8 mouse cellular contexts compared by ENCODE assay signal in the genomic region with DNA sequence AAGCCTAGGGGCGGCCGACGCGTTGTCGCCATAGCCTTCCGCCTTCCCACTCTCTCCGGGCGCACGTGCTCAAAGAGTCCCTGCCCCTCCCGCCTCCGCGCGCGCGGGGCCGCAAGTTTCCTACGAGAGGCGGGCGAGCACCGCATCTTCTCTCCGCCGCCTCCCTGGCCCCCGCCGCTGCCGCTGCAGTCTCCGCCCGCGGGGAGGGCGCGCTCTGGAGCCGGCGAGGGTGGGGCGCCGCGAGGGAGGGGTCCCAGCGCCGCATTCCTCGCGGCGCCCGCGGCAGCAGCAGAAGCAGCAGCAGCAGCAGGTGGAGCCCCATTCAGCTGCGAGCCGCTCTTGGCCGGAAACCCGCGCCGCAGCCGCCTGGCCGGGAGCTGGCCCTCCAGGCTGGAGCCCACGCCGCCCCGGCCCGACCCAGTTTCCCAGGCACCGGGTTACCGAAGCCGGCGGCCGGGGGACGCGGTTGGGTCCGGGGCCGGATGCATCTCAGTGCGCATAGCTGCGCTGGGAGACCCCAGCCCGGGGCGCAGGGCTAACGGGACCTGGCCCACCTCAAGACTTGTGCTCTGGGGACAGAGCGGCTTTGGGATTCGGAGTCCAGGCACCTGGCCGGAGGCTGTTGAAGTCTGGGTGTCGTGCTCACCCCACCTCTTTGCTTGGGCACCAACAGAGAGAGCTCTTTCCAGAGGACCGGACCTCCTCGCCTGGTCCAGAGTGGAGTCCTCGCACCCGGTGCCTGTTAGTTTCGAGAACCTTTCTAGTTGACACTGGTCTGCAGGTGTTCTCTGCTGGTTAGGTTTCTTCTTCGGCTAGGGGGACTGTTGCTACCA. TPM values are rescaled to one million over a fixed set of nuclear protein-coding genes. Genes with fewer than 3 reads are reported as not detected.
DNase-seq lines count a peak whose midpoint lies in the region; ATAC-seq lines count a peak whose summit lies in the region.

A gene (plus strand): TSS at position 262 of the 833 bp plus-strand sequence.

- H3K9ac ChIP-seq in liver, embryonic 15.5 days = peak within 1 kb of the TSS; percentile 32; the same call in 1 of the 2 replicates
- peak within 1 kb of the TSS; percentile 52 for H3K9ac ChIP-seq in neural tube, embryonic 12.5 days

- no peak within 1 kb of the TSS for H3K27ac ChIP-seq in liver, embryonic 15.5 days (replicated peaks)
- H3K27ac ChIP-seq in neural tube, embryonic 12.5 days = no peak within 1 kb of the TSS

- H3K27me3 ChIP-seq in liver, embryonic 15.5 days = peaks cover 95% of the 10 kb centered on the region
- H3K27me3 ChIP-seq in neural tube, embryonic 12.5 days (replicated peaks) = peaks cover 49% of the 10 kb centered on the region

- ATAC-seq in granulocyte monocyte progenitor cell, adult 5-6 weeks (replicated peaks; ENCODE audit: poor library complexity, severe bottlenecking) = peak; percentile 27
- no peak for ATAC-seq in liver, embryonic 15.5 days (ENCODE audit: insufficient read depth)
- peak; percentile 80 for ATAC-seq in neural tube, embryonic 12.5 days (ENCODE audit: low FRiP score, low read depth)

- intact Hi-C loops in gastrocnemius, postnatal 14 days (cut with DNase I; ENCODE audit: low total_unique reads) = no loop called here
- intact Hi-C loops in gastrocnemius, postnatal 36 days (cut with DNase I) = no loop called here

- H3K9me3 ChIP-seq in liver, embryonic 15.5 days (replicated peaks) = no peaks in the 10 kb centered on the region
- H3K9me3 ChIP-seq in neural tube, embryonic 12.5 days = no peaks in the 10 kb centered on the region

- WGBS in liver, embryonic 15.5 days (ENCODE audit: insufficient replicate concordance) = under 1% methylated on average over 78 of the region's 78 CpGs
- WGBS in neural tube, embryonic 12.5 days = under 1% methylated on average over 78 of the region's 78 CpGs

- H3K36me3 ChIP-seq in liver, embryonic 15.5 days (replicated peaks) = no peaks in the 10 kb centered on the region
- no peaks in the 10 kb centered on the region for H3K36me3 ChIP-seq in neural tube, embryonic 12.5 days

- H3K4me3 ChIP-seq in liver, embryonic 15.5 days (replicated peaks) = peak within 1 kb of the TSS; percentile 48
- peak within 1 kb of the TSS; percentile 58 for H3K4me3 ChIP-seq in neural tube, embryonic 12.5 days

- peak within 1 kb of the TSS; percentile 71 for H3K4me2 ChIP-seq in liver, embryonic 15.5 days
- H3K4me2 ChIP-seq in neural tube, embryonic 12.5 days (replicated peaks) = peak within 1 kb of the TSS; percentile 100

- H3K4me1 ChIP-seq in liver, embryonic 15.5 days (replicated peaks) = peaks cover 19% of the 10 kb centered on the region
- peaks cover 21% of the 10 kb centered on the region for H3K4me1 ChIP-seq in neural tube, embryonic 12.5 days

- DNase-seq in gastrocnemius, postnatal 14 days = peak; percentile 53
- DNase-seq in gastrocnemius, postnatal 36 days = no peak
- DNase-seq in cerebellum, postnatal 36 days = peak; percentile 17 to 28
- peak; percentile 66 for DNase-seq in kidney, postnatal 10 days
- DNase-seq in thymus, postnatal 25 days = peak; percentile 55

RNA-seq across cellular contexts. Expression of the gene that starts here (rescaled TPM):
- total RNA-seq in gastrocnemius, postnatal 14 days (2021) = under 1 TPM in 1 of 2 experiments, not detected in 1; 0.10 TPM
- not detected for total RNA-seq in gastrocnemius, postnatal 36 days (2021)
- not detected in 2 replicates for total RNA-seq in granulocyte monocyte progenitor cell, adult 5-6 weeks (2014; fragmentation: Nextera tagmentation)
- not detected in 2 replicates for total RNA-seq in granulocyte monocyte progenitor cell, adult 5-6 weeks (2017)
- polyA plus RNA-seq in liver, embryonic 15.5 days (2015; fragmentation: Nextera tagmentation; extraction: Ambion mirVana) = 0.03 TPM in 1 of 2 replicates, not detected in the other
- polyA plus RNA-seq in neural tube, embryonic 12.5 days (2016; fragmentation: Nextera tagmentation; extraction: Ambion mirVana) = 4.3 and 4.7 TPM in 2 replicates

Comparison
In these comparisons a context has a peak if more than half of its experiments do, and no peak if none do; other contexts are left out.
1. Peak in DNase-seq in gastrocnemius, postnatal 14 days; RNA of the gene not detected or under 1 TPM.
2. Peak in ATAC-seq in granulocyte monocyte progenitor cell, adult 5-6 weeks; RNA of the gene not detected or under 1 TPM.
3. DNase-seq: peak in cerebellum, postnatal 36 days (2 of 2), kidney, postnatal 10 days (single experiment) and thymus, postnatal 25 days (single experiment); none in gastrocnemius, postnatal 36 days (0 of 2).